Mouse (Mus musculus): ENCODE results near the gene Ugt2a1. TPM values are rescaled to one million over a fixed set of nuclear protein-coding genes. Genes with fewer than 3 reads are reported as not detected.
"Not testable (repeated sequence)": the region's sequence is repeated elsewhere in the genome, so short reads cannot be mapped to it uniquely, and the experiment has no call there.

Gene Ugt2a1
- polyA plus RNA-seq, 1 experiment: not detected

DNA sequence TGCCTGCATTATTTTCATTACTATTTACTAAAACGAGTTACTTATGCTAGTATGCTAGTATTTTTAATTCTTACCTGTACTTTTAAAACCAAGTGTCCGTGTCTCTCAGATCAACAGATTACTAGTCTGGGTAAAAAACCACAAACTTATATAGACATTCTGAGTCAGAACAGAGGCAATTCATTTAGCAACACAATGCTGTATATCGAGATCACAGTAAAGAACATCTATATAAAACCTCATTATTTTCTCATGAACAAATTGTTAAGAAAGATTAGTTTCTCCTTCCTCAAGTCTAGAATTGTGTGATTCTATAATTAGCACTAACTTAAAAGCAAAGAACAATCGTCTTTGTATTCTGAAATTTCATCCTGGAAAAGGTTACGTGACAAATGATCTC lies 8.5 kb downstream of the Ugt2a1 start, which contains the start of gene Ugt2a2:
Gene Ugt2a2 (minus strand): TSS at position 101 of the 400 bp plus-strand sequence.
- Histone ChIP-seq H3K27ac (ENCODE audit: insufficient read depth, low read length) (no peak within 1 kb of the TSS), H3K4me1 (ENCODE audit: control insufficient read depth, insufficient read depth, low read length) (no peaks in the 10 kb centered on the region), H3K4me3 (ENCODE audit: insufficient read depth, low read length) (no peak within 1 kb of the TSS)
- TF ChIP-seq CTCF (IDR thresholded peaks at IDR 0.05; ENCODE audit: borderline replicate concordance, insufficient read depth, low read length) (no peak), POLR2A (IDR thresholded peaks at IDR 0.05; ENCODE audit: low read depth, low read length) (no peak)

DNA sequence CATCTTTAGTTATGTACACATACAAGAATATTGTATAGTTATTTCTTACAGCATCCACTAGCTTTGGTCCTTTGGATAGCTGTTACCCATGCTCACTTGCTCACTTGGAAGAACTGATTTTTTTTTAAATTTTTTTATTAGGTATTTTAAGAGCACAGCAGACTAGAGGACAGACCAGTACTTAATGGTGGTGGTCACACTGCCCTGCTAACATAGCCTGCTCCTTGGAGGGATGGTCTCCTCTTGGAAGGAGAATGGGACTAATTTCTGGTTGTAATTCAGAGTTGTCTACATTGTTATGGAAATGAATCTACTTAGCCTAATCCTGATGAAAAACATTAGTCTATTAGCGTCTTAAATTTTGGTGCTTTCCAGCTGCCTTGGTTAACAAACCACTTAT lies 31.9 kb downstream of the Ugt2a1 start:
- H3K4me3 ChIP-seq (ENCODE audit: insufficient read depth, low read length): no peak overlapping the region
- TF ChIP-seq POLR2A (IDR thresholded peaks at IDR 0.05; ENCODE audit: low read depth, low read length) (no peak), CTCF (IDR thresholded peaks at IDR 0.05; ENCODE audit: borderline replicate concordance, insufficient read depth, low read length) (no peak)
- no peak overlapping the region for H3K27ac ChIP-seq (ENCODE audit: insufficient read depth, low read length)
- H3K4me1 ChIP-seq (ENCODE audit: control insufficient read depth, insufficient read depth, low read length): no peaks in the 10 kb centered on the region

DNA sequence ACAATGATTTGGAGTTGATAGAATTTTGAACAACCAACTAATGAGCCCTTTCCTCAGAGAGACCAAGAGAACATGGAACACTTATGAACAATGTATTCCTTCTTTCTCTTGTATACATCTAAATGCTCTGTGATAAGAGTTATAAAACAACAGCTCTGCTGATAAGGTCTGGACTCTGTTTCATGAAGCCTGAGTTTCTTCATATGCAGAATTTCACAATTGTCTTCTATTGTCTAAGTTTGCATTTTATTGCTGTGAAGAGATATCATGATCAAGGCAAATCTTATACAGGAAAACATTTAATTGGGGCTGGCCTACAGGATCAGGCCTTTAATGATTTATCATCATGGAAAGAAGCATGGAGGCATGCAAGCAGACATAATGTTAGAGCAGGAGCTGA lies 33.0 kb downstream of the Ugt2a1 start:
- no peak overlapping the region for H3K27ac ChIP-seq (ENCODE audit: insufficient read depth, low read length)
- H3K4me1 ChIP-seq (ENCODE audit: control insufficient read depth, insufficient read depth, low read length): no peaks in the 10 kb centered on the region
- no peak overlapping the region for H3K4me3 ChIP-seq (ENCODE audit: insufficient read depth, low read length)
- no peak for TF ChIP-seq CTCF (IDR thresholded peaks at IDR 0.05; ENCODE audit: borderline replicate concordance, insufficient read depth, low read length)
- TF ChIP-seq POLR2A (IDR thresholded peaks at IDR 0.05; ENCODE audit: low read depth, low read length): no peak

DNA sequence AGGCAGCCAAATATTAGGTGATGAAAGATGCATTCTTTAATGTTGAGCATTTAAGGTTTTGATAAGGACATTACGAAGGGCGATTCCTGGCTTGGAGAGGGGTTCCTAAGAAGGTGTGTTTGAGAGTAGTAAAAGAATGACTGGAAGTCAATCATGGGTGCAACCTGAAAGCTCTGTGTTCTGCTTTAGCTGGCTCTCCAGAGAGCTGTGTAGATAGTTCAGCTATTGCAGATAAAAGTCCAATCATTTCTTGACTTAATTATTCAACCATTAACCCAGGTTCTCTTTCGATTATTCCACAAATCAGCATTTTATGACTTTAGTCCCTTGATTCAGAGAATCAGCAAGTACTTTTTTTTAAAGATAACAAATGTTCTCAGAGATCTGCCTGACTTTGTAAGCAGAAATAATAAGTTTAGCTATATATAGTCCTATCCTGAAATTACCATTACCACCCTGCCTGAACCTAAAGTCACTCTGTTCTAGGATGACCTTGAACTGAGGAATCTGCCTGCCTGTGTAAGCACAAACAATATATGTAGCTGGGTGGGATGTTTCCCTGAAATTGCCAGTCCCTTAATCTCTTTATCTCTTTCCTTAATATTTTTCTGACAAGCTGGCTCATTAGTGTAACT lies 34.3 kb downstream of the Ugt2a1 start:
- no peak overlapping the region for H3K4me3 ChIP-seq (ENCODE audit: insufficient read depth, low read length)
- no peak overlapping the region for H3K27ac ChIP-seq (ENCODE audit: insufficient read depth, low read length)
- H3K4me1 ChIP-seq (ENCODE audit: control insufficient read depth, insufficient read depth, low read length): no peaks in the 10 kb centered on the region
- TF ChIP-seq POLR2A (IDR thresholded peaks at IDR 0.05; ENCODE audit: low read depth, low read length): no peak
- TF ChIP-seq CTCF (IDR thresholded peaks at IDR 0.05; ENCODE audit: borderline replicate concordance, insufficient read depth, low read length): no peak

DNA sequence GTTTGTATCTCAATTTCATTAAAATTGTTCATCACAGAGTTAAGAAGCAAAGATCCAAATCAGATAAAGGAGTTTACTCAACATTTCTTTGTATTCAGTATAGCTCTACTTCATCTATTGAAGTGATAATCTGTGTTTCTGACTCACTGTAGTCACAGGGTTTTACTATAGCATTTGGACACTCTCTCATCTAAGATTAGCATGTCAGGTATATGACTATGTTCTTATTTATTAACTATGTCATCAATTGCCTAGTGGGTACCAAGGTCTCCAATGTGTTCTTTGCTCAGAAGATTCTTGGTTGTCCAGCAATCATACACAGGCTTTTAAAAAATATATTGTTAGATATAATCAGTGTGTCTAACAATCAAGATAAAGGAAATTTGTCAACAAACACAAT lies 35.2 kb downstream of the Ugt2a1 start:
- Histone ChIP-seq H3K4me3 (ENCODE audit: insufficient read depth, low read length) (no peak overlapping the region), H3K4me1 (ENCODE audit: control insufficient read depth, insufficient read depth, low read length) (no peaks in the 10 kb centered on the region), H3K27ac (ENCODE audit: insufficient read depth, low read length) (no peak overlapping the region)
- no peak for TF ChIP-seq CTCF (IDR thresholded peaks at IDR 0.05; ENCODE audit: borderline replicate concordance, insufficient read depth, low read length)
- no peak for TF ChIP-seq POLR2A (IDR thresholded peaks at IDR 0.05; ENCODE audit: low read depth, low read length)

DNA sequence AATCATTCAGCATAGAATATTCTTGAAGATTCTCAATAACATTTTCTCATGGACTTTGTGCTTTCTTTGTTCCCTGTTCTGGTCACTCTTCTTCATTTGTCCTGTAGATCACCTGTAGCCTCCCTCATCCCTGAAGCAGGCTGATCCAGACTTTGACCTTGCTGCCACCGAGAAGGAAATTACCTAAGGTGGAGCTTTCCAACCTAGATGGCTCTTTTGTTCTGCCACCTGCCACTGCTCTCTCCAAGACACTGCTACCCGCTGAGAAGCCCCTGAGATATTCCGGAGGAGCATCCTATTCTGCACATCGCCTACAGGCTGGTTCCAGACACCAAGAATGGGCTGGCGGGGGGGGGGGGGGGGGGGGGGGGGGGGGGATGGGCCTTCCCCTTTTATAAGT lies 38.2 kb downstream of the Ugt2a1 start:
- H3K4me3 ChIP-seq (ENCODE audit: insufficient read depth, low read length); H3K27ac ChIP-seq (ENCODE audit: insufficient read depth, low read length); H3K4me1 ChIP-seq (ENCODE audit: control insufficient read depth, insufficient read depth, low read length): not testable (repeated sequence)

DNA sequence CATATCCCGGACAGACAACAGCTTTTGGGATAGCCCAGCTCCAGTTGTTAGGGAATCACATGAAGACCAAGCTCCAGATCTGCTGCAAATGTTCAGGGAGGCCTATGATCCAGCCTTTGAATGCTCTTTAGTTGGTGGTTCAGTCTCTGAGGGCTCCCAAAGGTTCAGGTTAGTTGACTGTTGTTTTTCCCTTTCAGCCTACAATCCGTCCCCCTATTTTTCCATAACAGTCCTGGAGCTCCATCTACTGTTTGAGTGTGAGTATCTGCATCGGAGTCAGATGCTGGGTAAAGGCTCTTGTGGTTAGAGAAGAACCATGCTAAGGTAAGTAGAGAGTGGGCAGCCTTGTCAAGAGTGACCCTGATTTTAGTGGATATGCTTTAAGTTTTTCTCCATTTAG lies 54.4 kb downstream of the Ugt2a1 start:
- no peak overlapping the region for H3K4me3 ChIP-seq (ENCODE audit: insufficient read depth, low read length)
- TF ChIP-seq POLR2A (IDR thresholded peaks at IDR 0.05; ENCODE audit: low read depth, low read length) (no peak), CTCF (IDR thresholded peaks at IDR 0.05; ENCODE audit: borderline replicate concordance, insufficient read depth, low read length) (no peak)
- no peak overlapping the region for H3K27ac ChIP-seq (ENCODE audit: insufficient read depth, low read length)
- no peaks in the 10 kb centered on the region for H3K4me1 ChIP-seq (ENCODE audit: control insufficient read depth, insufficient read depth, low read length)

DNA sequence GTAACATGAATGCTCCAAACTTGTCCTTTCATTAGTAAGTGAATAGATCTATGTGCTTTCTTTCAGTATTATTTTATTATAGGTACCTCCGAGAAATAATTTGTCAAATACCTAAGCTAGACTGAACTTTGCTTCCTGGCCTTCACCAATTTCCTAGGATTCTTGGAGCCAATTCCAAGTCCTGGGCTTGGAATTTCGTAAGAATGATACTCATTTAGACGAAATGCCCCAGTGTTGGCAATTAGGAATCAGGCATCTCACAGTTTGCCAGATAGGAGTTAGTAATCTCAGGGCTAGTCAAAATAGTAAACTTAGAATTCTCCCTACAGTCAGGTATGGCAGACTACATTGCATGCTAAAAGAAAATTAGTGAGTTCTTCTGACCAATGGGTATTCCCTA lies 65.0 kb downstream of the Ugt2a1 start:
- no peak overlapping the region for H3K27ac ChIP-seq (ENCODE audit: insufficient read depth, low read length)
- no peaks in the 10 kb centered on the region for H3K4me1 ChIP-seq (ENCODE audit: control insufficient read depth, insufficient read depth, low read length)

DNA sequence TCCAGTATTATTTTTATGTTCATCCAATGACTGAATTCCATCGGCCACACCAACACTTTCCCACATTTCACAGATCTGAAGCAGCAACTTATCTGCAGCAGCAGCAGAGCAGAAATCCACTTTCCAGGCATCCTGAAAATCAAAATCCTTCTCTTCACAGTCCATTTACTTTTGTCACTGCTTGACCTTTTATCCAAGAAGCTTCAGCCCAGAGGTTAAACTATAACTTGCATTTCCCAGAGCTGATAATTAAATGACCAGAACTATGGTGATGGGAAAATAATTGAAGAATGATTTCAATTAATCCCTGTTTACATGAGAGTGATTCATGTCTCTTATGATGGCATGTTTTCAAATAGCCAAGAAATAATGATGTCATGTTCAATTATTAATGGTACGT lies 66.6 kb downstream of the Ugt2a1 start, which contains the start of gene Ugt2b38:
Gene Ugt2b38 (minus strand): TSS at position 163 of the 400 bp plus-strand sequence.
- not testable (repeated sequence) for H3K4me3 ChIP-seq (ENCODE audit: insufficient read depth, low read length); H3K27ac ChIP-seq (ENCODE audit: insufficient read depth, low read length); H3K4me1 ChIP-seq (ENCODE audit: control insufficient read depth, insufficient read depth, low read length)

More for the DNA sequence above, 65.0 kb downstream of the Ugt2a1 start:
- H3K4me3 ChIP-seq (ENCODE audit: insufficient read depth, low read length): no peak overlapping the region
- TF ChIP-seq POLR2A (IDR thresholded peaks at IDR 0.05; ENCODE audit: low read depth, low read length): no peak
- no peak for TF ChIP-seq CTCF (IDR thresholded peaks at IDR 0.05; ENCODE audit: borderline replicate concordance, insufficient read depth, low read length)

Other genes starting within 250 kb of the Ugt2a1 start
- not detected in 2 replicates for gene Ugt2b37, start 236.1 kb downstream of the Ugt2a1 start, polyA plus RNA-seq (2011; ENCODE audit: insufficient read length, low read depth, missing spikeins)
- not detected in 2 replicates for gene Ugt2a3, start 153.7 kb downstream of the Ugt2a1 start, polyA plus RNA-seq (2011; ENCODE audit: insufficient read length, low read depth, missing spikeins)
- not detected in 2 replicates for gene Ugt2b38, start 66.7 kb downstream of the Ugt2a1 start, polyA plus RNA-seq (2011; ENCODE audit: insufficient read length, low read depth, missing spikeins)
- not detected in 2 replicates for gene Ugt2a2, start 8.6 kb downstream of the Ugt2a1 start, polyA plus RNA-seq (2011; ENCODE audit: insufficient read length, low read depth, missing spikeins)
- not detected in 2 replicates for gene Gm43638, start 4.1 kb downstream of the Ugt2a1 start, polyA plus RNA-seq (2011; ENCODE audit: insufficient read length, low read depth, missing spikeins)
- not detected in 2 replicates for gene Sult1b1, start 47.3 kb upstream of the Ugt2a1 start, polyA plus RNA-seq (2011; ENCODE audit: insufficient read length, low read depth, missing spikeins)
- not detected in 2 replicates for gene Sult1d1, start 78.2 kb upstream of the Ugt2a1 start, polyA plus RNA-seq (2011; ENCODE audit: insufficient read length, low read depth, missing spikeins)
- gene Sult1e1, start 100.7 kb upstream of the Ugt2a1 start, polyA plus RNA-seq (2011; ENCODE audit: insufficient read length, low read depth, missing spikeins): not detected in 2 replicates
- gene Csn1s1, start 175.3 kb upstream of the Ugt2a1 start, polyA plus RNA-seq (2011; ENCODE audit: insufficient read length, low read depth, missing spikeins): not detected in 2 replicates
- gene Csn2, start 208.8 kb upstream of the Ugt2a1 start, polyA plus RNA-seq (2011; ENCODE audit: insufficient read length, low read depth, missing spikeins): not detected in 2 replicates

Measured in embryonic fibroblast, embryonic 13.5 days (primary cell).